ENCODE assay signal across 7 mouse cellular contexts in genomic region chr13:54621155-54621932, GRCm38 (mm10). TPM values are rescaled to one million over a fixed set of nuclear protein-coding genes. Genes with fewer than 3 reads are reported as not detected.
DNase-seq lines count a peak whose midpoint lies in the region; ATAC-seq and TF ChIP-seq lines count a peak whose summit lies in the region.

TSS of gene Faf2 (plus strand) at chr13:54621784.

- H3K9me3 ChIP-seq in intestine, postnatal 0 days (ENCODE audit: control insufficient read depth), result no peaks in the 10 kb centered on the region
- no peaks in the 10 kb centered on the region for H3K9me3 ChIP-seq in midbrain, embryonic 12.5 days

- peak within 1 kb of the TSS; percentile 80 for H3K27ac ChIP-seq in intestine, postnatal 0 days (ENCODE audit: low read depth, low read length)
- peak within 1 kb of the TSS; percentile 84 for H3K27ac ChIP-seq in midbrain, embryonic 12.5 days (replicated peaks)
- peak within 1 kb of the TSS; percentile 38 for H3K27ac ChIP-seq in small intestine, adult 2 months (ENCODE audit: insufficient read depth, low read depth, low read length)

- H3K4me2 ChIP-seq in intestine, postnatal 0 days (replicated peaks; ENCODE audit: low read depth), result peak within 1 kb of the TSS; percentile 77
- H3K4me2 ChIP-seq in midbrain, embryonic 12.5 days (replicated peaks), result peak within 1 kb of the TSS; percentile 78

- no peaks in the 10 kb centered on the region for H3K36me3 ChIP-seq in intestine, postnatal 0 days (ENCODE audit: control insufficient read depth, insufficient read depth)
- no peaks in the 10 kb centered on the region for H3K36me3 ChIP-seq in midbrain, embryonic 12.5 days
- no peaks in the 10 kb centered on the region for H3K36me3 ChIP-seq in small intestine, adult 2 months (ENCODE audit: control insufficient read depth, insufficient read depth, low read length)

- H3K4me1 ChIP-seq in intestine, postnatal 0 days (replicated peaks; ENCODE audit: control insufficient read depth, insufficient read depth, low read length), result 0 out of 2 replicates have a peak, but pooled peaks cover 2% of the 10 kb centered on the region
- H3K4me1 ChIP-seq in midbrain, embryonic 12.5 days, result peaks cover 16% of the 10 kb centered on the region
- H3K4me1 ChIP-seq in small intestine, adult 2 months (ENCODE audit: control insufficient read depth, insufficient read depth, insufficient read length, low read length), result no peaks in the 10 kb centered on the region; the same call in 1 of the 2 replicates

- peak; percentile 93 for DNase-seq in adrenal gland, adult 8-10 months
- peak; percentile 99 for DNase-seq in embryo, embryonic 9.5 days (ENCODE audit: extremely low spot score)
- DNase-seq in gonadal fat pad, adult 2 months (ENCODE audit: low read depth), result no peak
- DNase-seq in left cerebral cortex, postnatal 4 days, result peak; percentile 99

- peak; percentile 98 for TF ChIP-seq CTCF in intestine, postnatal 0 days (IDR thresholded peaks at IDR 0.05; ENCODE audit: low read depth)
- TF ChIP-seq CTCF in small intestine, adult 2 months (IDR thresholded peaks at IDR 0.05; ENCODE audit: extremely low read depth, insufficient read length, insufficient replicate concordance, low read depth, low read length), result peak; percentile 96

- TF ChIP-seq POLR2A in small intestine, adult 2 months (IDR thresholded peaks at IDR 0.05; ENCODE audit: low read depth, low read length), result peak; percentile 82

- peak within 1 kb of the TSS; percentile 95 for H3K4me3 ChIP-seq in intestine, postnatal 0 days (ENCODE audit: low read depth, low read length)
- H3K4me3 ChIP-seq in midbrain, embryonic 12.5 days, result peak within 1 kb of the TSS; percentile 90
- peak within 1 kb of the TSS; percentile 65 for H3K4me3 ChIP-seq in small intestine, adult 2 months (ENCODE audit: low read depth, low read length)

- H3K27me3 ChIP-seq in intestine, postnatal 0 days (replicated peaks; ENCODE audit: control insufficient read depth, insufficient read depth, low read length), result no peaks in the 10 kb centered on the region
- peaks cover 10% of the 10 kb centered on the region; the same call in 1 of the 2 replicates for H3K27me3 ChIP-seq in midbrain, embryonic 12.5 days
- H3K27me3 ChIP-seq in small intestine, adult 2 months (ENCODE audit: control insufficient read depth, insufficient read depth, low read length), result no peaks in the 10 kb centered on the region

- peak; percentile 95 for ATAC-seq in intestine, postnatal 0 days
- ATAC-seq in midbrain, embryonic 12.5 days (ENCODE audit: low FRiP score, low read depth), result peak; percentile 97

- WGBS in intestine, postnatal 0 days, result 9% methylated on average over 44 of the region's 44 CpGs
- WGBS in midbrain, embryonic 12.5 days, result 12% methylated on average over 43 of the region's 44 CpGs
- 8% methylated on average over 44 of the region's 44 CpGs for WGBS in small intestine, adult 2 months

- H3K9ac ChIP-seq in intestine, postnatal 0 days (ENCODE audit: low read depth, low read length), result peak within 1 kb of the TSS; percentile 95
- H3K9ac ChIP-seq in midbrain, embryonic 12.5 days (replicated peaks), result peak within 1 kb of the TSS; percentile 94

- intact Hi-C loops in left cerebral cortex, postnatal 4 days (cut with DNase I), result no loop called here

RNA-seq across cellular contexts. Expression of gene Faf2, which starts in this region (rescaled TPM):
- 10 to 100 TPM; 77.1 to 94.3 (median 86.7) TPM for total RNA-seq in adrenal gland, adult 8-10 months (2022)
- polyA plus RNA-seq in gonadal fat pad, adult 2 months (2012; rRNA removed), result 32.7 and 35.9 TPM in 2 replicates
- polyA plus RNA-seq in intestine, postnatal 0 days (2015; fragmentation: Nextera tagmentation; extraction: Ambion mirVana), result 43.9 and 45.9 TPM in 2 replicates
- total RNA-seq in left cerebral cortex, postnatal 4 days (2021), result 10 to 100 TPM; 54.1 to 56.9 TPM
- 79.2 and 79.5 TPM in 2 replicates for polyA plus RNA-seq in midbrain, embryonic 12.5 days (2016; fragmentation: Nextera tagmentation; extraction: Ambion mirVana)
- polyA plus RNA-seq in small intestine, adult 2 months (2012; rRNA removed), result 11.1 and 14.5 TPM in 2 replicates
